Mouse (Mus musculus) MEL (cell line): ENCODE results near the gene Unc13a. TPM values are rescaled to one million over a fixed set of nuclear protein-coding genes. Genes with fewer than 3 reads are reported as not detected.
A peak's percentile ranks its signal among the peaks of the same experiment; 100 is the strongest.

Experiments used
- DNase-seq: peaks from one replicate; pipeline ENCODE4 v3.0.0; 2011; ENCODE audit warnings: low read depth, low spot score
- H3K27ac ChIP-seq: 2 replicates; pipeline ENCODE4 v1.5.1; 2012; ENCODE audit warnings: low read depth, mild to moderate bottlenecking, control low read depth, low read length, moderate library complexity; ENCODE audit not compliant: control insufficient read depth
- H3K27me3 ChIP-seq, 2 experiments: fragments of 150-350 bp in 1 of 2; sonication (generic) in 1 of 2; 2 replicates each; pipeline ENCODE4 v1.6.1; 2012; ENCODE audit warnings: low read length in 2 of 2, mild to moderate bottlenecking in 2 of 2, improper control_type of control experiment in 1 of 2, moderate library complexity in 1 of 2; ENCODE audit not compliant: insufficient read depth in 2 of 2, control insufficient read depth in 1 of 2
- H3K36me3 ChIP-seq, 2 experiments: 2 replicates each; pipeline ENCODE4 v1.6.1; 2012 to 2014; ENCODE audit warnings: low read length in 2 of 2, improper control_type of control experiment in 1 of 2, inconsistent platforms in 1 of 2, mild to moderate bottlenecking in 1 of 2; ENCODE audit not compliant: insufficient read depth in 2 of 2, control insufficient read depth in 1 of 2
- H3K4me1 ChIP-seq, 2 experiments: fragments of 150-350 bp in 1 of 2; sonication (generic) in 1 of 2; 2 replicates each; pipeline ENCODE4 v1.6.1; 2012; ENCODE audit warnings: low read length in 2 of 2, improper control_type of control experiment in 1 of 2, mild to moderate bottlenecking in 1 of 2; ENCODE audit not compliant: insufficient read depth in 2 of 2, control insufficient read depth in 1 of 2
- H3K4me3 ChIP-seq, 2 experiments: fragments of 150-350 bp in 1 of 2; sonication (generic) in 1 of 2; 2 replicates each; pipeline ENCODE4 v1.5.1; 2012; ENCODE audit warnings: low read depth in 2 of 2, low read length in 2 of 2, mild to moderate bottlenecking in 2 of 2, moderate library complexity in 2 of 2, control low read depth in 1 of 2, improper control_type of control experiment in 1 of 2; ENCODE audit not compliant: control insufficient read depth in 1 of 2, insufficient read depth in 1 of 2
- H3K79me2 ChIP-seq: 2 replicates; pipeline ENCODE4 v1.6.1; 2012; ENCODE audit warnings: mild to moderate bottlenecking, low read length, moderate library complexity; ENCODE audit not compliant: control insufficient read depth, poor library complexity, insufficient read depth
- H3K9ac ChIP-seq: 2 replicates; pipeline ENCODE4 v1.6.1; 2012; ENCODE audit warnings: low read depth, mild to moderate bottlenecking, control low read depth, low read length, moderate library complexity; ENCODE audit not compliant: control insufficient read depth, poor library complexity, severe bottlenecking
- H3K9me3 ChIP-seq: fragments of 150-350 bp; sonication (generic); replicated peaks from 2 replicates; pipeline ENCODE4 v1.6.1; 2012; ENCODE audit warnings: mild to moderate bottlenecking, low read length, improper control_type of control experiment, moderate library complexity; ENCODE audit not compliant: insufficient read depth
- BHLHE40 ChIP-seq: IDR thresholded peaks from 2 replicates; pipeline ENCODE4 v1.6.1; 2012; ENCODE audit warnings: low read depth, mild to moderate bottlenecking, inconsistent platforms, low read length, improper control_type of control experiment, borderline replicate concordance
- CHD1 ChIP-seq: IDR thresholded peaks from 2 replicates; pipeline ENCODE4 v1.6.1; 2012; ENCODE audit warnings: low read depth, mild to moderate bottlenecking, inconsistent platforms, low read length, improper control_type of control experiment
- CHD2 ChIP-seq: IDR thresholded peaks from 2 replicates; pipeline ENCODE4 v1.6.1; 2011; ENCODE audit warnings: low read length, improper control_type of control experiment
- CTCF ChIP-seq, 3 experiments: IDR thresholded peaks in 2 of 3; conservative IDR thresholded peaks in 1 of 3; 2 replicates each; pipeline ENCODE4 v1.5.1; 2011 to 2012; ENCODE audit warnings: low read length in 3 of 3, low read depth in 2 of 3, mild to moderate bottlenecking in 2 of 3, improper control_type of control experiment in 1 of 3, inconsistent platforms in 1 of 3, mixed read lengths in 1 of 3, moderate library complexity in 1 of 3; ENCODE audit not compliant: control insufficient read depth in 1 of 3, insufficient read depth in 1 of 3, poor library complexity in 1 of 3, severe bottlenecking in 1 of 3
- E2F4 ChIP-seq: IDR thresholded peaks from 2 replicates; pipeline ENCODE4 v1.6.1; 2011; ENCODE audit warnings: low read depth, low read length, improper control_type of control experiment, borderline replicate concordance
- ELF1 ChIP-seq: IDR thresholded peaks from 2 replicates; pipeline ENCODE4 v1.6.1; 2014; ENCODE audit warnings: low read depth, mild to moderate bottlenecking, inconsistent platforms, low read length, improper control_type of control experiment, moderate library complexity
- EP300 ChIP-seq, 2 experiments: IDR thresholded peaks; 2 replicates each; pipeline ENCODE4 v1.6.1; 2011; ENCODE audit warnings: improper control_type of control experiment in 2 of 2, low read length in 2 of 2, low read depth in 1 of 2, mild to moderate bottlenecking in 1 of 2
- ETS1 ChIP-seq: IDR thresholded peaks from 2 replicates; pipeline ENCODE4 v1.6.1; 2012; ENCODE audit warnings: low read depth, mild to moderate bottlenecking, inconsistent platforms, low read length, improper control_type of control experiment, moderate library complexity
- GABPA ChIP-seq: IDR thresholded peaks from 2 replicates; pipeline ENCODE4 v1.6.1; 2012; ENCODE audit warnings: low read depth, mild to moderate bottlenecking, inconsistent platforms, low read length, improper control_type of control experiment, moderate library complexity
- JUND ChIP-seq: IDR thresholded peaks from 2 replicates; pipeline ENCODE4 v1.6.1; 2011; ENCODE audit warnings: low read depth, mild to moderate bottlenecking, improper control_type of control experiment, low read length
- KAT2A ChIP-seq: conservative IDR thresholded peaks from 2 replicates; pipeline ENCODE4 v1.6.1; 2012; ENCODE audit warnings: low read depth, low read length, improper control_type of control experiment, inconsistent platforms
- MAX ChIP-seq: IDR thresholded peaks from 2 replicates; pipeline ENCODE4 v1.6.1; 2011; ENCODE audit warnings: low read length, improper control_type of control experiment
- MAZ ChIP-seq: IDR thresholded peaks from 2 replicates; pipeline ENCODE4 v1.6.1; 2012; ENCODE audit warnings: low read depth, mild to moderate bottlenecking, inconsistent platforms, low read length, improper control_type of control experiment
- MEF2A ChIP-seq: IDR thresholded peaks from 2 replicates; pipeline ENCODE4 v1.6.1; 2014; ENCODE audit warnings: low read depth, mild to moderate bottlenecking, inconsistent platforms, low read length, improper control_type of control experiment; ENCODE audit not compliant: poor library complexity, insufficient replicate concordance, severe bottlenecking; ENCODE audit errors: extremely low read depth
- MXI1 ChIP-seq: IDR thresholded peaks from 2 replicates; pipeline ENCODE4 v1.6.1; 2011; ENCODE audit warnings: mild to moderate bottlenecking, low read depth, low read length, improper control_type of control experiment
- MYB ChIP-seq: IDR thresholded peaks from 2 replicates; pipeline ENCODE4 v1.6.1; 2011; ENCODE audit warnings: mild to moderate bottlenecking, low read depth, low read length, improper control_type of control experiment
- MYC ChIP-seq: IDR thresholded peaks from 2 replicates; pipeline ENCODE4 v1.6.1; 2011; ENCODE audit warnings: low read depth, mild to moderate bottlenecking, low read length, improper control_type of control experiment, moderate library complexity
- NELFE ChIP-seq: IDR thresholded peaks from 2 replicates; pipeline ENCODE4 v1.6.1; 2011; ENCODE audit warnings: low read depth, low read length, improper control_type of control experiment
- NRF1 ChIP-seq: IDR thresholded peaks from 2 replicates; pipeline ENCODE4 v1.6.1; 2014; ENCODE audit warnings: low read depth, mild to moderate bottlenecking, inconsistent platforms, low read length, improper control_type of control experiment, moderate library complexity; ENCODE audit not compliant: poor library complexity, insufficient read depth, severe bottlenecking
- POLR2AphosphoS2 ChIP-seq: IDR thresholded peaks from 2 replicates; pipeline ENCODE4 v1.6.1; 2011; ENCODE audit warnings: low read length, improper control_type of control experiment
- POLR2AphosphoS5 ChIP-seq: IDR thresholded peaks from 2 replicates; pipeline ENCODE4 v1.6.1; 2012; ENCODE audit warnings: low read depth, borderline replicate concordance, mild to moderate bottlenecking, inconsistent platforms, low read length, moderate library complexity, mixed read lengths
- RCOR1 ChIP-seq: IDR thresholded peaks from 2 replicates; pipeline ENCODE4 v1.6.1; 2012; ENCODE audit warnings: low read depth, mild to moderate bottlenecking, inconsistent platforms, low read length, improper control_type of control experiment
- SIN3A ChIP-seq: IDR thresholded peaks from 2 replicates; pipeline ENCODE4 v1.6.1; 2012; ENCODE audit warnings: low read length, improper control_type of control experiment, inconsistent platforms
- SMC3 ChIP-seq: IDR thresholded peaks from 2 replicates; pipeline ENCODE4 v1.6.1; 2011; ENCODE audit warnings: low read depth, low read length, improper control_type of control experiment
- TAL1 ChIP-seq: IDR thresholded peaks from 2 replicates; pipeline ENCODE4 v1.6.1; 2012; ENCODE audit warnings: mild to moderate bottlenecking, inconsistent platforms, low read length, moderate library complexity, mixed read lengths
- TBP ChIP-seq: IDR thresholded peaks from 2 replicates; pipeline ENCODE4 v1.8.0; 2011; ENCODE audit warnings: low read depth, low read length, improper control_type of control experiment
- TCF12 ChIP-seq: IDR thresholded peaks from 2 replicates; pipeline ENCODE4 v1.6.1; 2014; ENCODE audit warnings: low read depth, mild to moderate bottlenecking, inconsistent platforms, low read length, improper control_type of control experiment, moderate library complexity
- USF1 ChIP-seq: IDR thresholded peaks from 2 replicates; pipeline ENCODE4 v1.6.1; 2014; ENCODE audit warnings: low read depth, mild to moderate bottlenecking, inconsistent platforms, low read length, improper control_type of control experiment, moderate library complexity
- USF2 ChIP-seq, 2 experiments: IDR thresholded peaks; 2 replicates each; pipeline ENCODE4 v1.6.1; 2011 to 2012; ENCODE audit warnings: improper control_type of control experiment in 2 of 2, low read length in 2 of 2, borderline replicate concordance in 1 of 2, inconsistent platforms in 1 of 2, low read depth in 1 of 2, mild to moderate bottlenecking in 1 of 2; ENCODE audit not compliant: insufficient read depth in 1 of 2
- ZC3H11A ChIP-seq: IDR thresholded peaks from 2 replicates; pipeline ENCODE4 v1.6.1; 2012; ENCODE audit warnings: low read depth, mild to moderate bottlenecking, inconsistent platforms, low read length, improper control_type of control experiment
- ZKSCAN1 ChIP-seq: IDR thresholded peaks from 2 replicates; pipeline ENCODE4 v1.6.1; 2012; ENCODE audit warnings: low read depth, mild to moderate bottlenecking, inconsistent platforms, low read length, improper control_type of control experiment, moderate library complexity
- ZMIZ1 ChIP-seq: IDR thresholded peaks from 2 replicates; pipeline ENCODE4 v1.6.1; 2012; ENCODE audit warnings: low read depth, mild to moderate bottlenecking, inconsistent platforms, low read length, improper control_type of control experiment, moderate library complexity
- ZNF384 ChIP-seq: IDR thresholded peaks from 2 replicates; pipeline ENCODE4 v1.6.1; 2012; ENCODE audit warnings: low read depth, mild to moderate bottlenecking, inconsistent platforms, low read length, improper control_type of control experiment
- polyA plus RNA-seq, 2 experiments: library from polyadenylated mRNA; stranded (reverse) in 1 of 2; unstranded in 1 of 2; fragments of >175 nt in 1 of 2; fragments of >200 nt in 1 of 2; gene quantifications; 2 replicates each; pipeline versions ENCODE4 v1.2.1 to v1.2.4; 2012; ENCODE audit warnings: low replicate concordance in 2 of 2, low read depth in 1 of 2; ENCODE audit not compliant: insufficient read length in 2 of 2, insufficient read depth in 1 of 2, missing spikeins in 1 of 2
- total RNA-seq: library from RNA; depleted of rRNA; stranded (reverse); fragments of 300-350 nt; gene quantifications from 2 replicates; pipeline ENCODE4 v1.2.3, GENCODE M21; 2012

Gene Unc13a
- total and polyA plus RNA-seq, 3 experiments: 0.81 to 3.6 TPM; not detected in 1

DNA sequence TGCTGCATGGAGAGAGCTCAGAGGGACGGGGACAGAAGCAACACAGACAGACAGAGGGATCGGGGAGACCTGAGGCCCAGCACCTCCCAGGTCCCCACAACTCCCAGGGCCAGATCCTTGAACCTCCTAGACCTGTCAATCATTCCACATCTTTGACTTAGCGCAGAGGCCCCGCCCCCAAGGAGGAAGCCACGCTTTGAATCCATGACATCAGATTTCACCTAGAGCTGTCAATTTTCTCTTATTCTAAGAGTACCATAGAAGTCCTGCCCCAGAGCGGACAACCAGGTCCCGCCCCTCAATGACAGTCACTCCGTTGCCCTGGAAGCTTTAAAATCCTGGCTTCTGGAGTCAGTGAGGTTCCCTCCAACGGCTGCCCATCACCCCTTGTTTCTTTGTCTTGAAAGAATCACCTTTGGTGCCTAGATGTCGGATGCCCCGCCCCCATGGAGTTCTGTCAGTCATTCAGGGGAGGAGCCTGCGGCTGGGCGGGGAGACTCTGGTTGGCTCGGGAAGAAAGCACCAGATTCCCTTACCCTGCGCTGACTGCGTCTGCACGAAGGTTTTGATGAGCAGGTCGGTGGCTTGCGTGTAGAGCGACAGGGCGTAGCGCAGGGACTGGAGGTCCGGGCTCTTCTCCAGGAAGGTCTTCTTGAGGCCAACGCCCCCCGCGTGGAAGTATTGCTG, 37.4 kb downstream of the Unc13a start (continued):
- TF ChIP-seq MYC: peak; percentile 63; the same call in 1 of the 2 replicates
- no peak for TF ChIP-seq ZKSCAN1
- TF ChIP-seq, all 39 proteins: peak for 8

- Histone ChIP-seq H3K9ac (peak overlapping the region; percentile 47), H3K36me3 (peaks cover 0 to 7% of the 10 kb centered on the region in 2 experiments; a peak in 2 of 4 replicates), H3K9me3 (no peaks in the 10 kb centered on the region), H3K79me2 (no peaks in the 10 kb centered on the region; the same call in 1 of the 2 replicates), H3K4me3 (peak overlapping the region; percentile 53 to 83), H3K4me1 (peaks cover 2 to 26% of the 10 kb centered on the region in 2 experiments; a peak in 3 of 4 replicates), H3K27me3 (no peaks in the 10 kb centered on the region), H3K27ac (no peak overlapping the region)
- peak; percentile 86 for DNase-seq
- TF ChIP-seq RCOR1 (peak; percentile 30; the same call in 1 of the 2 replicates), E2F4 (no peak), EP300 (IDR thresholded peaks at IDR 0.05; ENCODE audit: low read depth in 1 of 2, low read length in 2 of 2) (no peak), CHD1 (no peak), MYB (no peak), CHD2 (no peak; the same call in 1 of the 2 replicates), BHLHE40 (no peak), MAX (peak; percentile 70; the same call in 1 of the 2 replicates), TAL1 (no peak), CTCF (IDR thresholded peaks at IDR 0.05 in 2 of 3, conservative IDR thresholded peaks at IDR 0.05 in 1 of 3; ENCODE audit: control insufficient read depth in 1 of 3, insufficient read depth in 1 of 3, low read depth in 2 of 3, low read length in 3 of 3, poor library complexity in 1 of 3, severe bottlenecking in 1 of 3) (peak; percentile 59 to 96 (median 91)), KAT2A (no peak), USF2 (IDR thresholded peaks at IDR 0.05; ENCODE audit: borderline replicate concordance in 1 of 2, insufficient read depth in 1 of 2, low read depth in 1 of 2, low read length in 2 of 2) (no peak), TBP (no peak), JUND (no peak), USF1 (no peak), SIN3A (peak; percentile 80; the same call in 1 of the 2 replicates), MXI1 (peak; percentile 80), MYC (no peak), ELF1 (peak; percentile 34; the same call in 1 of the 2 replicates), POLR2AphosphoS5 (no peak), ETS1 (0 out of 2 replicates have a peak, but pooled peaks have one; percentile 20), ZMIZ1 (no peak), TCF12 (0 out of 2 replicates have a peak, but pooled peaks have one; percentile 45), POLR2AphosphoS2 (no peak), NRF1 (peak; percentile 31; the same call in 1 of the 2 replicates), ZNF384 (no peak), NELFE (no peak), SMC3 (peak; percentile 73), ZC3H11A (peak; percentile 63), MEF2A (no peak), MAZ (peak; percentile 79; the same call in 1 of the 2 replicates), GABPA (no peak)
These were observed 38.4 kb downstream of the Unc13a start for GRCm38 (mm10) chr8:71633164-71633563.
